Mouse (Mus musculus): ENCODE results near the gene Gm37419. TPM values are rescaled to one million over a fixed set of nuclear protein-coding genes. Genes with fewer than 3 reads are reported as not detected.
A peak's percentile ranks its signal among the peaks of the same experiment; 100 is the strongest.

Gene Gm37419
- total RNA-seq, 2 experiments from 2014 or later = not detected

- ATAC-seq (replicated peaks; ENCODE audit: low FRiP score, poor library complexity, severe bottlenecking) = no peak
Measured at GRCm38 (mm10) chr16:23991846-23992580, 3.7 kb downstream of the Gm37419 start.

GRCm38 (mm10) chr16:23993351-23994321 is 5.4 kb downstream of the Gm37419 start:
- no peak for ATAC-seq (replicated peaks; ENCODE audit: low FRiP score, poor library complexity, severe bottlenecking)

- no peak for ATAC-seq (replicated peaks; ENCODE audit: low FRiP score, poor library complexity, severe bottlenecking)
Measured at GRCm38 (mm10) chr16:23996342-23996741, 8.1 kb downstream of the Gm37419 start.

GRCm38 (mm10) chr16:23997228-23997627 is 8.9 kb downstream of the Gm37419 start:
- no peak for ATAC-seq (replicated peaks; ENCODE audit: low FRiP score, poor library complexity, severe bottlenecking)

GRCm38 (mm10) chr16:23997912-23998311 is 9.6 kb downstream of the Gm37419 start:
- no peak for ATAC-seq (replicated peaks; ENCODE audit: low FRiP score, poor library complexity, severe bottlenecking)

GRCm38 (mm10) chr16:24005928-24006327 is 17.6 kb downstream of the Gm37419 start:
- no peak for ATAC-seq (replicated peaks; ENCODE audit: low FRiP score, poor library complexity, severe bottlenecking)

- ATAC-seq (replicated peaks; ENCODE audit: low FRiP score, poor library complexity, severe bottlenecking) = no peak
Measured at GRCm38 (mm10) chr16:24009891-24010290, 21.6 kb downstream of the Gm37419 start.

GRCm38 (mm10) chr16:24011306-24011705 is 23.0 kb downstream of the Gm37419 start:
- no peak for ATAC-seq (replicated peaks; ENCODE audit: low FRiP score, poor library complexity, severe bottlenecking)

- no peak for ATAC-seq (replicated peaks; ENCODE audit: low FRiP score, poor library complexity, severe bottlenecking)
Measured at GRCm38 (mm10) chr16:24012066-24012465, 23.8 kb downstream of the Gm37419 start.

GRCm38 (mm10) chr16:24014378-24014777 is 26.1 kb downstream of the Gm37419 start:
- ATAC-seq (replicated peaks; ENCODE audit: low FRiP score, poor library complexity, severe bottlenecking) = peak; percentile 52; the same call in 1 of the 2 replicates

GRCm38 (mm10) chr16:24016273-24016672 is 28.0 kb downstream of the Gm37419 start:
- ATAC-seq (replicated peaks; ENCODE audit: low FRiP score, poor library complexity, severe bottlenecking) = no peak

GRCm38 (mm10) chr16:24016742-24017141 is 28.5 kb downstream of the Gm37419 start:
- peak; percentile 66; the same call in 1 of the 2 replicates for ATAC-seq (replicated peaks; ENCODE audit: low FRiP score, poor library complexity, severe bottlenecking)

- ATAC-seq (replicated peaks; ENCODE audit: low FRiP score, poor library complexity, severe bottlenecking) = no peak
Measured at GRCm38 (mm10) chr16:24021722-24022121, 33.4 kb downstream of the Gm37419 start.

- ATAC-seq (replicated peaks; ENCODE audit: low FRiP score, poor library complexity, severe bottlenecking) = no peak
Measured at GRCm38 (mm10) chr16:24022605-24023004, 34.3 kb downstream of the Gm37419 start.

GRCm38 (mm10) chr16:24025442-24025841 is 37.2 kb downstream of the Gm37419 start:
- ATAC-seq (replicated peaks; ENCODE audit: low FRiP score, poor library complexity, severe bottlenecking) = peak; percentile 79

GRCm38 (mm10) chr16:24029965-24030672 is 41.8 kb downstream of the Gm37419 start:
- no peak for ATAC-seq (replicated peaks; ENCODE audit: low FRiP score, poor library complexity, severe bottlenecking)

- peak; percentile 49; the same call in 1 of the 2 replicates for ATAC-seq (replicated peaks; ENCODE audit: low FRiP score, poor library complexity, severe bottlenecking)
Measured at GRCm38 (mm10) chr16:24033259-24033658, 45.0 kb downstream of the Gm37419 start.

GRCm38 (mm10) chr16:24034450-24034849 is 46.2 kb downstream of the Gm37419 start:
- no peak for ATAC-seq (replicated peaks; ENCODE audit: low FRiP score, poor library complexity, severe bottlenecking)

- ATAC-seq (replicated peaks; ENCODE audit: low FRiP score, poor library complexity, severe bottlenecking) = no peak
Measured at GRCm38 (mm10) chr16:24035767-24036166, 47.5 kb downstream of the Gm37419 start.

GRCm38 (mm10) chr16:24036398-24036797 is 48.1 kb downstream of the Gm37419 start:
- no peak for ATAC-seq (replicated peaks; ENCODE audit: low FRiP score, poor library complexity, severe bottlenecking)

Data from erythroid progenitor cell, adult 5-6 weeks (primary cell).